Mouse (Mus musculus): Measurements from ENCODE around the gene Gm12216. TPM values are rescaled to one million over a fixed set of nuclear protein-coding genes. Genes with fewer than 3 reads are reported as not detected.
A peak's percentile ranks its signal among the peaks of the same experiment; 100 is the strongest.

Gm12216 gene
- polyA plus RNA-seq, 1 experiment from 2014 or later: not detected

GRCm38 (mm10) chr11:53842161-53842581 is 16.9 kb downstream of the Gm12216 start:
- DNase-seq (ENCODE audit: low spot score) (no peak), ATAC-seq (ENCODE audit: insufficient number of reproducible peaks, low FRiP score, low TSS enrichment, low read depth) (no peak)
- 81% methylated on average over 4 of the region's 4 CpGs for WGBS

DNA sequence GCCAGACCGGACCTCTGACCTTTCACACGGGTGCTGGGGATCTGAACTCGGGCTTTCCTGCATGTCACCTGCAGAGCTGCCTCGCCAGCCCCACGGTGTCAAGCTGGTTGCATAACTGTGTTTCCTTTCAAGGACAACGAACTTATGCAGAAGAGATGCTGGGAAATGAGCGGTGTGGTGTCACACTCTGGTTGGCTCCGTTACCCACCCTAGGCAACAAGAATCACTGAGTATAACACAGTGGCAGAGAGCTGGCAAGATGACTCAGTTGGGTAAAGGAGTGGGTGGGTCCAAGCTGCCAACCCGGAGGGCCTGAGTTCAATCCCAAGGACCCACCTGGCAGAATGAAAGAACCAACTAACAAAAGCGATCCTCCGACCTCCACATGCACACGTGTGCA is 17.5 kb downstream of the Gm12216 start:
- no peaks in the 10 kb centered on the region for H3K9me3 ChIP-seq (ENCODE audit: control insufficient read depth, low read length)
- ATAC-seq (ENCODE audit: insufficient number of reproducible peaks, low FRiP score, low TSS enrichment, low read depth) (no peak), DNase-seq (ENCODE audit: low spot score) (no peak)
- H3K4me2 ChIP-seq (ENCODE audit: low read depth, severe bottlenecking): no peak overlapping the region
- H3K9ac ChIP-seq (ENCODE audit: low read length): no peak overlapping the region
- no peaks in the 10 kb centered on the region for H3K27me3 ChIP-seq (ENCODE audit: control insufficient read depth, insufficient read depth, low read length)
- H3K4me1 ChIP-seq (ENCODE audit: control insufficient read depth, insufficient read depth, low read length): peaks cover 13% of the 10 kb centered on the region
- 82% methylated on average over 12 of the region's 12 CpGs for WGBS
- no peak overlapping the region for H3K4me3 ChIP-seq (ENCODE audit: low read depth, low read length)
- H3K36me3 ChIP-seq (ENCODE audit: control insufficient read depth, insufficient read depth, low read length): no peaks in the 10 kb centered on the region
- no peak overlapping the region for H3K27ac ChIP-seq (replicated peaks; ENCODE audit: low read depth, low read length)

More at GRCm38 (mm10) chr11:53842161-53842581, 16.9 kb downstream of the Gm12216 start:
- Histone ChIP-seq H3K36me3 (ENCODE audit: control insufficient read depth, insufficient read depth, low read length) (no peaks in the 10 kb centered on the region), H3K4me1 (ENCODE audit: control insufficient read depth, insufficient read depth, low read length) (peaks cover 13% of the 10 kb centered on the region), H3K4me2 (ENCODE audit: low read depth, severe bottlenecking) (no peak overlapping the region), H3K4me3 (ENCODE audit: low read depth, low read length) (no peak overlapping the region), H3K27ac (replicated peaks; ENCODE audit: low read depth, low read length) (no peak overlapping the region), H3K9ac (ENCODE audit: low read length) (no peak overlapping the region), H3K9me3 (ENCODE audit: control insufficient read depth, low read length) (no peaks in the 10 kb centered on the region), H3K27me3 (ENCODE audit: control insufficient read depth, insufficient read depth, low read length) (no peaks in the 10 kb centered on the region)

- H3K27me3 ChIP-seq (ENCODE audit: control insufficient read depth, insufficient read depth, low read length): no peaks in the 10 kb centered on the region
- 41% methylated on average over 8 of the region's 8 CpGs for WGBS
- H3K4me2 ChIP-seq (ENCODE audit: low read depth, severe bottlenecking): no peak overlapping the region
- no peaks in the 10 kb centered on the region for H3K9me3 ChIP-seq (ENCODE audit: control insufficient read depth, low read length)
- 0 out of 2 replicates have a peak, but pooled peaks have one; percentile 17 for ATAC-seq (ENCODE audit: insufficient number of reproducible peaks, low FRiP score, low TSS enrichment, low read depth)
- no peaks in the 10 kb centered on the region for H3K36me3 ChIP-seq (ENCODE audit: control insufficient read depth, insufficient read depth, low read length)
- DNase-seq (ENCODE audit: low spot score): peak; percentile 32
- H3K9ac ChIP-seq (ENCODE audit: low read length): no peak overlapping the region
- H3K4me1 ChIP-seq (ENCODE audit: control insufficient read depth, insufficient read depth, low read length): peaks cover 13% of the 10 kb centered on the region
- H3K27ac ChIP-seq (replicated peaks; ENCODE audit: low read depth, low read length): no peak overlapping the region
- no peak overlapping the region for H3K4me3 ChIP-seq (ENCODE audit: low read depth, low read length)
Measured at GRCm38 (mm10) chr11:53839663-53840642, 19.1 kb downstream of the Gm12216 start.

GRCm38 (mm10) chr11:53839147-53839546 is 19.9 kb downstream of the Gm12216 start:
- peaks cover 13% of the 10 kb centered on the region for H3K4me1 ChIP-seq (ENCODE audit: control insufficient read depth, insufficient read depth, low read length)
- H3K9me3 ChIP-seq (ENCODE audit: control insufficient read depth, low read length): no peaks in the 10 kb centered on the region
- H3K36me3 ChIP-seq (ENCODE audit: control insufficient read depth, insufficient read depth, low read length): no peaks in the 10 kb centered on the region
- no peak overlapping the region for H3K9ac ChIP-seq (ENCODE audit: low read length)
- no peak for ATAC-seq (ENCODE audit: insufficient number of reproducible peaks, low FRiP score, low TSS enrichment, low read depth)
- no peak for DNase-seq (ENCODE audit: low spot score)
- no peak overlapping the region for H3K4me3 ChIP-seq (ENCODE audit: low read depth, low read length)
- H3K27ac ChIP-seq (replicated peaks; ENCODE audit: low read depth, low read length): no peak overlapping the region
- no peak overlapping the region for H3K4me2 ChIP-seq (ENCODE audit: low read depth, severe bottlenecking)
- H3K27me3 ChIP-seq (ENCODE audit: control insufficient read depth, insufficient read depth, low read length): no peaks in the 10 kb centered on the region
- WGBS: 72% methylated on average over 6 of the region's 6 CpGs

DNA sequence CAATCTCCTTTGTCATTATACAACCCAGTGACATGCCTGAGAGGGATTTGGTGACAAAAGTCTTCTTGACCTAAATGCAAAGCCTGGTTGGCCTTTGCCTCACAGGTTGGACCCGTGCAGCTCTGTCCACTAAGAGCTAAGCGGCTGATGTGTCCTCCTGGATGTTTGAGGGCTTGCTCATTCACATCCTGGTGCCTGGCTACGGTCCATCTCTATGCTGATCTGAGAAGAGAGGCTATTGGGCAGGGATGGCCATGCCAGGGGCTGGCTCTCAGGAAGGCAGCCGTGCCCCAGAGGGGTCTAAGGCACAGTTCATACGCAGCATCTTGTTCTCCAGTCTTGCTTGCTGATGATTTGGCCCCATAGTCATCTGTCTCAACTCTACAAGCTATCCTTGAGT is 21.3 kb downstream of the Gm12216 start:
- H3K9me3 ChIP-seq (ENCODE audit: control insufficient read depth, low read length): no peaks in the 10 kb centered on the region
- H3K4me1 ChIP-seq (ENCODE audit: control insufficient read depth, insufficient read depth, low read length): peaks cover 13% of the 10 kb centered on the region
- H3K4me2 ChIP-seq (ENCODE audit: low read depth, severe bottlenecking): no peak overlapping the region
- no peaks in the 10 kb centered on the region for H3K27me3 ChIP-seq (ENCODE audit: control insufficient read depth, insufficient read depth, low read length)
- H3K27ac ChIP-seq (replicated peaks; ENCODE audit: low read depth, low read length): no peak overlapping the region
- no peaks in the 10 kb centered on the region for H3K36me3 ChIP-seq (ENCODE audit: control insufficient read depth, insufficient read depth, low read length)
- H3K9ac ChIP-seq (ENCODE audit: low read length): no peak overlapping the region
- ATAC-seq (ENCODE audit: insufficient number of reproducible peaks, low FRiP score, low TSS enrichment, low read depth): no peak
- H3K4me3 ChIP-seq (ENCODE audit: low read depth, low read length): no peak overlapping the region
- DNase-seq (ENCODE audit: low spot score): no peak
- WGBS: 91% methylated on average over 5 of the region's 5 CpGs

DNA sequence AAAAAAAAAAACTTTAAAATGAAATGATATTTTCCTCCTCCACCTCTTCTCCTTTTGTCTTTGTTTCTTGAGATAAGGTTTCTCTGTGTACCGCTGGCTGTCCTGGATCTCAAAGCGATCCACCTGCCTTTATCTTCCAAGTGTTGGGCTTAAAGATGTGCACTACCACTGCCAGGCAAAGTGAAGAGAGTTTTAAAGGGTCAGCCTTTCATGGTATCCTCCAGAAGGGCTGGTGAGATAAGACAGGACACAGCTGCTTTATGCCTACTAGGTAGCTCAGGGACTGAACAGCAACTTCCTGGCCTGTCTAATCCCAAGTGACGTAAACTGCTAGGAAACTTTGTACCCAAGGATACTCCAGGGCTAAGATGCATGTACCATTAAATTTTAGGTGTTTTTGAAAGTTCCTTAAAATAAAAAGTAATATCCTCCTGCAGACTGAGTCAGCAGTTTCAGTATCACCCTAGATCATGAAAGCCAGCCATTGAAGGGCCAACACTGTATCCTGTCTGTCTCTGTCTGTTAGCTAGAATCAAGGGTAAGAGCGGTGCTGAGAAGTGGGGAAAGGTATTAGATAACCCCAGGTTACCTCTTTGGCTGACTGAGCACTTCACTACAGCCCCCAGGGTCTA is 23.6 kb downstream of the Gm12216 start:
- H3K4me1 ChIP-seq (ENCODE audit: control insufficient read depth, insufficient read depth, low read length): peaks cover 13% of the 10 kb centered on the region
- no peaks in the 10 kb centered on the region for H3K27me3 ChIP-seq (ENCODE audit: control insufficient read depth, insufficient read depth, low read length)
- ATAC-seq (ENCODE audit: insufficient number of reproducible peaks, low FRiP score, low TSS enrichment, low read depth) (no peak), DNase-seq (ENCODE audit: low spot score) (no peak)
- H3K36me3 ChIP-seq (ENCODE audit: control insufficient read depth, insufficient read depth, low read length): no peaks in the 10 kb centered on the region
- H3K9ac ChIP-seq (ENCODE audit: low read length): no peak overlapping the region
- 86% methylated on average over 4 of the region's 4 CpGs for WGBS
- no peaks in the 10 kb centered on the region for H3K9me3 ChIP-seq (ENCODE audit: control insufficient read depth, low read length)
- no peak overlapping the region for H3K27ac ChIP-seq (replicated peaks; ENCODE audit: low read depth, low read length)
- no peak overlapping the region for H3K4me3 ChIP-seq (ENCODE audit: low read depth, low read length)
- no peak overlapping the region for H3K4me2 ChIP-seq (ENCODE audit: low read depth, severe bottlenecking)

GRCm38 (mm10) chr11:53825409-53825808 is 33.6 kb downstream of the Gm12216 start:
- Histone ChIP-seq H3K4me2 (ENCODE audit: low read depth, severe bottlenecking) (no peak overlapping the region), H3K36me3 (ENCODE audit: control insufficient read depth, insufficient read depth, low read length) (no peaks in the 10 kb centered on the region), H3K27ac (replicated peaks; ENCODE audit: low read depth, low read length) (no peak overlapping the region), H3K9me3 (ENCODE audit: control insufficient read depth, low read length) (no peaks in the 10 kb centered on the region), H3K9ac (ENCODE audit: low read length) (no peak overlapping the region), H3K4me3 (ENCODE audit: low read depth, low read length) (no peak overlapping the region), H3K4me1 (ENCODE audit: control insufficient read depth, insufficient read depth, low read length) (no peaks in the 10 kb centered on the region), H3K27me3 (ENCODE audit: control insufficient read depth, insufficient read depth, low read length) (no peaks in the 10 kb centered on the region)
- DNase-seq (ENCODE audit: low spot score): no peak
- no peak for ATAC-seq (ENCODE audit: insufficient number of reproducible peaks, low FRiP score, low TSS enrichment, low read depth)
- WGBS: 86% methylated on average over 4 of the region's 4 CpGs

- no peak overlapping the region for H3K9ac ChIP-seq (ENCODE audit: low read length)
- H3K4me1 ChIP-seq (ENCODE audit: control insufficient read depth, insufficient read depth, low read length): no peaks in the 10 kb centered on the region
- no peaks in the 10 kb centered on the region for H3K27me3 ChIP-seq (ENCODE audit: control insufficient read depth, insufficient read depth, low read length)
- 93% methylated on average over 3 of the region's 3 CpGs for WGBS
- H3K9me3 ChIP-seq (ENCODE audit: control insufficient read depth, low read length): no peaks in the 10 kb centered on the region
- H3K36me3 ChIP-seq (ENCODE audit: control insufficient read depth, insufficient read depth, low read length): no peaks in the 10 kb centered on the region
- no peak overlapping the region for H3K4me2 ChIP-seq (ENCODE audit: low read depth, severe bottlenecking)
- DNase-seq (ENCODE audit: low spot score) (no peak), ATAC-seq (ENCODE audit: insufficient number of reproducible peaks, low FRiP score, low TSS enrichment, low read depth) (no peak)
- H3K4me3 ChIP-seq (ENCODE audit: low read depth, low read length): no peak overlapping the region
- no peak overlapping the region for H3K27ac ChIP-seq (replicated peaks; ENCODE audit: low read depth, low read length)
Measured at GRCm38 (mm10) chr11:53821945-53822338, 37.1 kb downstream of the Gm12216 start.
